Comparison of ENCODE assay signal across 15 mouse cellular contexts in the genomic region with DNA sequence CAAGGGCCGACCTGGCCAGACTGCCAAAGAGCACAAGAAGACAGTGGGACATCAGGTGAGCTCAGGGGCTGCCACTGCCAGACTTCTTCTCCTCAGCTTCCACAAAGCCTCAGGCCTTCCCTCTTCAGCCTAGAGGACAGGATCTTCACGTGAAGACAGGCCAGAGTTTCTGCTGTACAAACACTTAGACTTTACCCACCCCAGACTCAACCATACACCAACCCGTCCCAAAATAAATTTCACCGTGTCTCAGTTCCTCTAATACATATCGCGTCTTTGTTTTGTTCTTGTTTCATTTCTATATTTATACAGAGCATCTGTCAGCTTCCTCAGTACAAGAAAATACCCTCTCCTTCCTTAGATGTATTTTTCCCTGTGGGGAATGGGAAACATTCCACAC.
DNase-seq lines count a peak whose midpoint lies in the region; ATAC-seq and TF ChIP-seq lines count a peak whose summit lies in the region.
"Had no signal": no experiment of that assay in that cellular context is flagged by ENCODE, and none has a peak within 500 bp of the region (broad histone marks: within the 10 kb centered on the region; RNA-seq: fewer than 3 reads in every experiment).

No protein-coding gene starts in this region.

- dilution Hi-C loops in CH12.LX (cut with MboI; ENCODE audit: extremely low pct_ligation_motif_present, extremely low pct_unique_long_range_greater_than_20kb, low sequenced_read_pairs), result no loop called here

- ATAC-seq in neutrophil, adult 5-6 weeks (ENCODE audit: extremely low read depth, insufficient number of reproducible peaks, low FRiP score, poor library complexity, severe bottlenecking), result peak; percentile 74

- no peaks in the 10 kb centered on the region for H3K9me3 ChIP-seq in CH12.LX (replicated peaks; ENCODE audit: low read length)
- H3K9me3 ChIP-seq: heart, embryonic 15.5 days; kidney, embryonic 15.5 days; liver, embryonic 13.5 days; megakaryocyte, embryonic 14.5 days had no signal

- peak; percentile 12 for DNase-seq in layer of hippocampus, adult 9-11 months
- no peak for DNase-seq in layer of hippocampus, adult 8-10 months (ENCODE audit: low spot score in 2 of 2)
- DNase-seq in CH12.LX (ENCODE audit: extremely low read depth), result peak; percentile 66
- peak; percentile 57 for DNase-seq in brain, adult 2 months (ENCODE audit: low read depth, low spot score)
- no peak for DNase-seq in thymus, postnatal 36 days
- no peak for DNase-seq in lung, adult 18-20 months
- no peak for DNase-seq in right cerebral cortex, adult 18-20 months
- DNase-seq: adrenal gland, postnatal 10 days; cerebellum, adult 11-12 months; liver, embryonic 13.5 days; right cerebral cortex, postnatal 14 days had no signal

- peak overlapping the region; percentile 100 for H3K4me2 ChIP-seq in CH12.LX (ENCODE audit: insufficient read depth, low read depth, poor library complexity, severe bottlenecking)
- H3K4me2 ChIP-seq: heart, embryonic 15.5 days; kidney, embryonic 15.5 days; liver, embryonic 13.5 days had no signal

- H3K27ac ChIP-seq in CH12.LX (ENCODE audit: insufficient read depth, low read depth), result peak overlapping the region; percentile 84
- H3K27ac ChIP-seq: heart, embryonic 15.5 days; kidney, embryonic 15.5 days; liver, embryonic 13.5 days had no signal

- 0 out of 2 replicates have a peak, but pooled peaks have one; percentile 24 for TF ChIP-seq POLR2A in CH12.LX (IDR thresholded peaks at IDR 0.05; ENCODE audit: low read depth, low read length)

- no peaks in the 10 kb centered on the region for H3K79me2 ChIP-seq in CH12.LX (replicated peaks; ENCODE audit: control insufficient read depth, extremely low read depth, insufficient read depth, poor library complexity, severe bottlenecking)

- H3K27me3 ChIP-seq in CH12.LX (replicated peaks), result no peaks in the 10 kb centered on the region
- H3K27me3 ChIP-seq: heart, embryonic 15.5 days; kidney, embryonic 15.5 days; liver, embryonic 13.5 days; megakaryocyte, embryonic 14.5 days had no signal

- no peak; the same call in 1 of the 2 replicates for TF ChIP-seq RAD21 in CH12.LX (IDR thresholded peaks at IDR 0.05; ENCODE audit: low read depth, low read length)

- H3K9ac ChIP-seq in CH12.LX (ENCODE audit: insufficient read depth, low read depth), result peak overlapping the region; percentile 36
- H3K9ac ChIP-seq: heart, embryonic 15.5 days; kidney, embryonic 15.5 days; liver, embryonic 13.5 days had no signal

- peaks cover 20 to 54% of the 10 kb centered on the region in 2 experiments for H3K36me3 ChIP-seq in CH12.LX (replicated peaks in 1 of 2; ENCODE audit: control insufficient read depth in 1 of 2, insufficient read depth in 1 of 2, low read length in 1 of 2)
- H3K36me3 ChIP-seq: liver, embryonic 13.5 days had no signal

- H3K4me1 ChIP-seq in CH12.LX (ENCODE audit: control insufficient read depth in 1 of 2, insufficient read depth in 2 of 2), result peaks cover 5 to 74% of the 10 kb centered on the region in 2 experiments; a peak in 3 of 4 replicates
- H3K4me1 ChIP-seq: kidney, embryonic 15.5 days; liver, embryonic 13.5 days had no signal

- peak; percentile 90 for TF ChIP-seq EP300 in CH12.LX (IDR thresholded peaks at IDR 0.05; ENCODE audit: low read length)

- H3K4me3 ChIP-seq in CH12.LX (replicated peaks in 1 of 3; ENCODE audit: low read depth in 2 of 3, low read length in 2 of 3, poor library complexity in 1 of 3), result no peak overlapping the region
- H3K4me3 ChIP-seq: heart, embryonic 15.5 days; kidney, embryonic 15.5 days; liver, embryonic 13.5 days; megakaryocyte, embryonic 14.5 days had no signal

- TF ChIP-seq CTCF in CH12.LX (conservative IDR thresholded peaks at IDR 0.05 in 1 of 2, IDR thresholded peaks at IDR 0.05 in 1 of 2; ENCODE audit: low read depth in 2 of 2, low read length in 2 of 2), result no peak

- in situ Hi-C loops in CH12.LX (cut with MboI; ENCODE audit: low pct_ligation_motif_present, low pct_unique_long_range_greater_than_20kb, low sequenced_read_pairs), result no loop called here

TF ChIP-seq in CH12.LX, 34 proteins besides CTCF, POLR2A, EP300 and RAD21:
- TF ChIP-seq MEF2A (IDR thresholded peaks at IDR 0.05; ENCODE audit: borderline replicate concordance, low read depth, low read length) (peak; percentile 98), TBP (conservative IDR thresholded peaks at IDR 0.05; ENCODE audit: low read depth, low read length) (no peak), NRF1 (IDR thresholded peaks at IDR 0.05; ENCODE audit: low read depth, low read length) (no peak), ETS1 (conservative IDR thresholded peaks at IDR 0.05; ENCODE audit: low read depth, low read length) (peak; percentile 81), ELF1 (IDR thresholded peaks at IDR 0.05; ENCODE audit: low read depth, low read length) (no peak), HCFC1 (IDR thresholded peaks at IDR 0.05; ENCODE audit: low read depth, low read length) (no peak), UBTF (IDR thresholded peaks at IDR 0.05; ENCODE audit: low read depth, low read length) (no peak), USF2 (conservative IDR thresholded peaks at IDR 0.05; ENCODE audit: low read depth, low read length) (no peak), BHLHE40 (IDR thresholded peaks at IDR 0.05; ENCODE audit: low read depth, low read length) (peak; percentile 85), MXI1 (IDR thresholded peaks at IDR 0.05; ENCODE audit: low read depth, low read length) (no peak), ZMIZ1 (IDR thresholded peaks at IDR 0.05; ENCODE audit: low read depth, low read length) (no peak), JUN (IDR thresholded peaks at IDR 0.05; ENCODE audit: insufficient read depth, low read depth, low read length) (no peak), CHD2 (IDR thresholded peaks at IDR 0.05; ENCODE audit: low read length) (no peak), CHD1 (IDR thresholded peaks at IDR 0.05; ENCODE audit: low read depth, low read length) (no peak), ZKSCAN1 (IDR thresholded peaks at IDR 0.05; ENCODE audit: borderline replicate concordance, low read depth, low read length) (no peak), JUND (conservative IDR thresholded peaks at IDR 0.05; ENCODE audit: low read depth, low read length) (0 out of 2 replicates have a peak, but pooled peaks have one; percentile 27), POLR2AphosphoS2 (IDR thresholded peaks at IDR 0.05; ENCODE audit: low read depth, low read length) (no peak), GABPA (IDR thresholded peaks at IDR 0.05; ENCODE audit: insufficient replicate concordance, low read depth, low read length) (no peak), MYC (IDR thresholded peaks at IDR 0.05; ENCODE audit: low read depth, low read length) (0 out of 2 replicates have a peak, but pooled peaks have one; percentile 50), RCOR1 (conservative IDR thresholded peaks at IDR 0.05; ENCODE audit: low read depth, low read length) (no peak), ZNF384 (IDR thresholded peaks at IDR 0.05; ENCODE audit: low read depth, low read length) (no peak), IRF4 (IDR thresholded peaks at IDR 0.05; ENCODE audit: low read depth, low read length) (peak; percentile 94), MAX (IDR thresholded peaks at IDR 0.05; ENCODE audit: low read length) (no peak), SIN3A (IDR thresholded peaks at IDR 0.05; ENCODE audit: low read length) (peak; percentile 30; the same call in 1 of the 2 replicates), SMC3 (IDR thresholded peaks at IDR 0.05; ENCODE audit: low read depth, low read length) (no peak), NELFE (IDR thresholded peaks at IDR 0.05; ENCODE audit: low read depth, low read length) (no peak), TCF12 (IDR thresholded peaks at IDR 0.05; ENCODE audit: low read depth, low read length) (peak; percentile 73), MAZ (IDR thresholded peaks at IDR 0.05; ENCODE audit: low read depth, low read length) (no peak), MAFK (IDR thresholded peaks at IDR 0.05; ENCODE audit: insufficient replicate concordance, low read length) (0 out of 2 replicates have a peak, but pooled peaks have one; percentile 40), E2F4 (IDR thresholded peaks at IDR 0.05; ENCODE audit: insufficient replicate concordance, low read depth, low read length) (no peak), ZC3H11A (IDR thresholded peaks at IDR 0.05; ENCODE audit: low read depth, low read length) (no peak), PAX5 (IDR thresholded peaks at IDR 0.05; ENCODE audit: low read length) (no peak), KAT2A (IDR thresholded peaks at IDR 0.05; ENCODE audit: insufficient replicate concordance, low read length) (no peak), USF1 (IDR thresholded peaks at IDR 0.05; ENCODE audit: low read depth, low read length) (no peak)

Comparison
In these comparisons a context has a peak if more than half of its experiments do, and no peak if none do; other contexts are left out.
1. DNase-seq: peak in layer of hippocampus, adult 9-11 months (single experiment), CH12.LX (single experiment) and brain, adult 2 months (single experiment); none in layer of hippocampus, adult 8-10 months (0 of 2), thymus, postnatal 36 days (0 of 2), lung, adult 18-20 months (0 of 2) and right cerebral cortex, adult 18-20 months (single experiment).